In genomic region chr8:111624081-111624852, GRCm38 (mm10) we compare ENCODE assay signal across 8 mouse cellular contexts. TPM values are rescaled to one million over a fixed set of nuclear protein-coding genes. Genes with fewer than 3 reads are reported as not detected.
DNase-seq lines count a peak whose midpoint lies in the region; ATAC-seq and TF ChIP-seq lines count a peak whose summit lies in the region.

No protein-coding gene starts in this region.

- no peak overlapping the region for H3K4me2 ChIP-seq in intestine, embryonic 16.5 days (ENCODE audit: low read depth, low read length)
- H3K4me2 ChIP-seq in lung, embryonic 14.5 days: no peak overlapping the region
- H3K4me2 ChIP-seq in forebrain, embryonic 15.5 days (replicated peaks): no peak overlapping the region

- H3K36me3 ChIP-seq in heart, embryonic 10.5 days: peaks cover 29% of the 10 kb centered on the region
- no peaks in the 10 kb centered on the region for H3K36me3 ChIP-seq in intestine, embryonic 16.5 days (ENCODE audit: control insufficient read depth, insufficient read depth, low read length)
- peaks cover 26% of the 10 kb centered on the region; the same call in 1 of the 2 replicates for H3K36me3 ChIP-seq in lung, embryonic 14.5 days (ENCODE audit: insufficient read depth)
- H3K36me3 ChIP-seq in forebrain, embryonic 15.5 days: peaks cover 21% of the 10 kb centered on the region

- ATAC-seq in intestine, embryonic 16.5 days: no peak; the same call in 1 of the 2 replicates
- ATAC-seq in lung, embryonic 14.5 days (ENCODE audit: insufficient read depth): no peak
- ATAC-seq in forebrain, embryonic 15.5 days (replicated peaks): no peak

- no peaks in the 10 kb centered on the region for H3K9me3 ChIP-seq in heart, embryonic 10.5 days
- H3K9me3 ChIP-seq in intestine, embryonic 16.5 days (ENCODE audit: control insufficient read depth, low read length): no peaks in the 10 kb centered on the region
- no peaks in the 10 kb centered on the region for H3K9me3 ChIP-seq in lung, embryonic 14.5 days (ENCODE audit: low read depth, low read length)
- H3K9me3 ChIP-seq in forebrain, embryonic 15.5 days: no peaks in the 10 kb centered on the region

- no peak overlapping the region for H3K27ac ChIP-seq in heart, embryonic 10.5 days
- peak overlapping the region; percentile 23; the same call in 1 of the 2 replicates for H3K27ac ChIP-seq in intestine, embryonic 16.5 days (ENCODE audit: low read length)
- H3K27ac ChIP-seq in lung, embryonic 14.5 days (ENCODE audit: low read depth): no peak overlapping the region
- H3K27ac ChIP-seq in forebrain, embryonic 15.5 days (replicated peaks): no peak overlapping the region

- peaks cover 15% of the 10 kb centered on the region for H3K4me1 ChIP-seq in heart, embryonic 10.5 days
- peaks cover 19% of the 10 kb centered on the region for H3K4me1 ChIP-seq in intestine, embryonic 16.5 days (ENCODE audit: control insufficient read depth, insufficient read depth, low read length)
- no peaks in the 10 kb centered on the region for H3K4me1 ChIP-seq in lung, embryonic 14.5 days (ENCODE audit: insufficient read depth)
- no peaks in the 10 kb centered on the region for H3K4me1 ChIP-seq in forebrain, embryonic 15.5 days

- no peaks in the 10 kb centered on the region for H3K27me3 ChIP-seq in heart, embryonic 10.5 days (ENCODE audit: insufficient read depth, poor library complexity, severe bottlenecking)
- H3K27me3 ChIP-seq in intestine, embryonic 16.5 days (replicated peaks; ENCODE audit: control insufficient read depth, insufficient read depth, low read length): no peaks in the 10 kb centered on the region
- no peaks in the 10 kb centered on the region for H3K27me3 ChIP-seq in lung, embryonic 14.5 days (ENCODE audit: insufficient read depth, low read length)
- H3K27me3 ChIP-seq in forebrain, embryonic 15.5 days: no peaks in the 10 kb centered on the region

- H3K9ac ChIP-seq in intestine, embryonic 16.5 days (ENCODE audit: low read depth, low read length): no peak overlapping the region
- H3K9ac ChIP-seq in lung, embryonic 14.5 days: no peak overlapping the region
- no peak overlapping the region for H3K9ac ChIP-seq in forebrain, embryonic 15.5 days (replicated peaks)

- TF ChIP-seq CTCF in lung, embryonic 14.5 days (IDR thresholded peaks at IDR 0.05; ENCODE audit: low read depth): no peak

- 79% methylated on average over 12 of the region's 12 CpGs for WGBS in heart, embryonic 10.5 days
- WGBS in intestine, embryonic 16.5 days: 78% methylated on average over 12 of the region's 12 CpGs
- 77% methylated on average over 12 of the region's 12 CpGs for WGBS in lung, embryonic 14.5 days
- WGBS in forebrain, embryonic 15.5 days: 77% methylated on average over 12 of the region's 12 CpGs

- H3K4me3 ChIP-seq in heart, embryonic 10.5 days: no peak overlapping the region
- H3K4me3 ChIP-seq in intestine, embryonic 16.5 days (ENCODE audit: low read length): no peak overlapping the region
- H3K4me3 ChIP-seq in lung, embryonic 14.5 days (ENCODE audit: low read depth, low read length): no peak overlapping the region
- no peak overlapping the region for H3K4me3 ChIP-seq in forebrain, embryonic 15.5 days

- DNase-seq in heart, adult 18-20 months: peak; percentile 77 to 88
- DNase-seq in heart, embryonic 10.5 days (ENCODE audit: low spot score): no peak
- DNase-seq in MN1 (ENCODE audit: low spot score): peak; percentile 89
- peak; percentile 81 to 86 for DNase-seq in cerebellum, postnatal 25 days
- DNase-seq in lung, embryonic 14.5 days: peak; percentile 22
- DNase-seq in thymus, postnatal 0 days (ENCODE audit: low spot score): peak; percentile 53

RNA-seq across cellular contexts. Expression of gene Ldhd, which starts 5.9 kb away (rescaled TPM):
- 10 to 100 TPM; 49.2 to 51.1 TPM for total RNA-seq in heart, adult 18-20 months (2021)
- 0.30 and 0.43 TPM in 2 replicates for polyA plus RNA-seq in heart, embryonic 10.5 days (2016; fragmentation: Nextera tagmentation; extraction: Ambion mirVana)
- 2.7 and 3.5 TPM in 2 replicates for polyA plus RNA-seq in intestine, embryonic 16.5 days (2015; fragmentation: Nextera tagmentation; extraction: Ambion mirVana)
- 0.30 TPM in 2 replicates for polyA plus RNA-seq in lung, embryonic 14.5 days (2014; fragmentation: Nextera tagmentation; extraction: Ambion mirVana)
- 3.8 and 3.9 TPM in 2 replicates for polyA plus RNA-seq in thymus, postnatal 0 days (2015; fragmentation: Nextera tagmentation; extraction: Ambion mirVana)
- 0.54 and 0.60 TPM in 2 replicates for polyA plus RNA-seq in forebrain, embryonic 15.5 days (2015; fragmentation: Nextera tagmentation; extraction: Ambion mirVana)

RNA-seq across cellular contexts. Expression of gene Zfp1, which starts 18.9 kb away (rescaled TPM):
- total RNA-seq in heart, adult 18-20 months (2021): 1 to 10 TPM; 6.5 to 7.4 TPM
- 17.6 and 18.1 TPM in 2 replicates for polyA plus RNA-seq in heart, embryonic 10.5 days (2016; fragmentation: Nextera tagmentation; extraction: Ambion mirVana)
- 12.6 and 16.0 TPM in 2 replicates for polyA plus RNA-seq in intestine, embryonic 16.5 days (2015; fragmentation: Nextera tagmentation; extraction: Ambion mirVana)
- polyA plus RNA-seq in lung, embryonic 14.5 days (2014; fragmentation: Nextera tagmentation; extraction: Ambion mirVana): 22.0 and 22.5 TPM in 2 replicates
- 23.6 and 29.7 TPM in 2 replicates for polyA plus RNA-seq in thymus, postnatal 0 days (2015; fragmentation: Nextera tagmentation; extraction: Ambion mirVana)
- 32.3 and 34.4 TPM in 2 replicates for polyA plus RNA-seq in forebrain, embryonic 15.5 days (2015; fragmentation: Nextera tagmentation; extraction: Ambion mirVana)
